Mouse (Mus musculus): ENCODE measurements around the gene Rbfox2. TPM values are rescaled to one million over a fixed set of nuclear protein-coding genes. Genes with fewer than 3 reads are reported as not detected.

The Rbfox2 gene
- polyA plus RNA-seq, 1 experiment from 2014 or later, result 118 TPM

GRCm38 (mm10) chr15:77326361-77326760, 19.6 kb upstream of the Rbfox2 start:
- H3K36me3 ChIP-seq, result no peaks in the 10 kb centered on the region
- H3K9me3 ChIP-seq, result no peaks in the 10 kb centered on the region
- no peaks in the 10 kb centered on the region for H3K4me1 ChIP-seq
- H3K4me3 ChIP-seq, result no peak overlapping the region
- no peaks in the 10 kb centered on the region for H3K27me3 ChIP-seq
- H3K4me2 ChIP-seq (replicated peaks), result no peak overlapping the region
- H3K27ac ChIP-seq (replicated peaks), result no peak overlapping the region
- no peak for ATAC-seq (ENCODE audit: low FRiP score, low read depth)
- WGBS, result 86% methylated on average over 4 of the region's 4 CpGs
- no peak overlapping the region for H3K9ac ChIP-seq (replicated peaks)

GRCm38 (mm10) chr15:77324426-77324825, 17.6 kb upstream of the Rbfox2 start:
- Histone ChIP-seq H3K27me3 (no peaks in the 10 kb centered on the region), H3K4me1 (no peaks in the 10 kb centered on the region), H3K36me3 (no peaks in the 10 kb centered on the region), H3K4me2 (replicated peaks) (no peak overlapping the region), H3K27ac (replicated peaks) (no peak overlapping the region), H3K4me3 (no peak overlapping the region), H3K9ac (replicated peaks) (no peak overlapping the region), H3K9me3 (no peaks in the 10 kb centered on the region)
- no peak for ATAC-seq (ENCODE audit: low FRiP score, low read depth)
- WGBS, result 90% methylated on average over 11 of the region's 11 CpGs

- H3K4me2 ChIP-seq (replicated peaks), result no peak overlapping the region
- H3K4me1 ChIP-seq, result no peaks in the 10 kb centered on the region
- no peaks in the 10 kb centered on the region for H3K36me3 ChIP-seq
- ATAC-seq (ENCODE audit: low FRiP score, low read depth), result no peak
- WGBS, result 86% methylated on average over 10 of the region's 10 CpGs
- no peak overlapping the region for H3K27ac ChIP-seq (replicated peaks)
- no peak overlapping the region for H3K9ac ChIP-seq (replicated peaks)
- no peak overlapping the region for H3K4me3 ChIP-seq
- H3K27me3 ChIP-seq, result 0 out of 2 replicates have a peak, but pooled peaks cover under 1% of the 10 kb centered on the region
- no peaks in the 10 kb centered on the region for H3K9me3 ChIP-seq
Observed at GRCm38 (mm10) chr15:77323226-77323625, 16.4 kb upstream of the Rbfox2 start.

- Histone ChIP-seq H3K4me2 (replicated peaks) (no peak overlapping the region), H3K9ac (replicated peaks) (no peak overlapping the region), H3K4me3 (no peak overlapping the region), H3K36me3 (no peaks in the 10 kb centered on the region), H3K9me3 (no peaks in the 10 kb centered on the region), H3K4me1 (peaks cover 10% of the 10 kb centered on the region), H3K27ac (replicated peaks) (no peak overlapping the region), H3K27me3 (0 out of 2 replicates have a peak, but pooled peaks cover 6% of the 10 kb centered on the region)
- 36% methylated on average over 6 of the region's 6 CpGs for WGBS
- no peak for ATAC-seq (ENCODE audit: low FRiP score, low read depth)
Observed at GRCm38 (mm10) chr15:77313701-77314100, 6.9 kb upstream of the Rbfox2 start.

- Histone ChIP-seq H3K9ac (replicated peaks) (no peak overlapping the region), H3K36me3 (no peaks in the 10 kb centered on the region), H3K9me3 (no peaks in the 10 kb centered on the region), H3K27me3 (peaks cover 3% of the 10 kb centered on the region; the same call in 1 of the 2 replicates), H3K4me2 (replicated peaks) (no peak overlapping the region), H3K4me3 (no peak overlapping the region), H3K4me1 (peaks cover 10% of the 10 kb centered on the region), H3K27ac (replicated peaks) (no peak overlapping the region)
- WGBS, result 94% methylated on average over 7 of the region's 7 CpGs
- no peak for ATAC-seq (ENCODE audit: low FRiP score, low read depth)
Observed at GRCm38 (mm10) chr15:77312796-77313195, 6.0 kb upstream of the Rbfox2 start.

DNA sequence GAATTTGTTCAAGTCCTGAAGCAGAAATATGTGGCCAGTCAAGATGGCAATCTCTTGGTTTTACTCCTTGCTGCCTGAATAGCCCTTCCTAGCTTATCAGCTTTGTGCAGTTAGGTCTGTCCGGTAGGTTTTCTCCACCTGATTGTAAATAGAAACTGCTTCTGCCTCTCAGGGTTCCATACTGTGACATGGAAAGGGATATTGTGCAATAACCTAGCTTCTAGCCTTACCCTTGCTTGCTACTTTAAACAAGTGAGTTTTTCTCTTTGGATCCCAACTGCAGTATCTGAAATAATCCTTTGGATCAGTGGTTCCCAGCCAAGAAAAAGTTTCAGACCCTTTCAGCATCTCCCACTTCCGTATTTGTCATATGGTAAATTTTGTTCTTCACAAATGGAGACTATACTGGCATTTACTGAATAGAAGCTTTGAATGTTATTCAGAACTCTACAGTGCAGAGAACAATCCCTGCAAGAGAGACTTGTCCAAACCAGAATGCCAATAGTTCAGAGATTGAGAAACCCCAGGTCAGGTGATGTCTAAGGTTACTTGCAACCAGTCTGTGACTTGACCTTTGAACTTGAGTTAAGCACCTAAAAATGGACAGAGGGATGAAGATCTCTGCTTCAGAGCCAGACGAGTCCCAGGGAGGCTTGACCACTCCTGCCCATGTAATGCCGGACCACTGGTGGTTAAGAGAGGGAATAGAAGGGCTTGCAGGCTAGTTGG, 1.1 kb upstream of the Rbfox2 start:
- no peak for ATAC-seq (ENCODE audit: low FRiP score, low read depth)
- Histone ChIP-seq H3K4me3 (no peak overlapping the region), H3K4me2 (replicated peaks) (no peak overlapping the region), H3K9me3 (no peaks in the 10 kb centered on the region), H3K9ac (replicated peaks) (no peak overlapping the region), H3K4me1 (peaks cover 26% of the 10 kb centered on the region), H3K27ac (replicated peaks) (no peak overlapping the region), H3K27me3 (peaks cover 3% of the 10 kb centered on the region; the same call in 1 of the 2 replicates), H3K36me3 (no peaks in the 10 kb centered on the region)
- 83% methylated on average over 4 of the region's 4 CpGs for WGBS

DNA sequence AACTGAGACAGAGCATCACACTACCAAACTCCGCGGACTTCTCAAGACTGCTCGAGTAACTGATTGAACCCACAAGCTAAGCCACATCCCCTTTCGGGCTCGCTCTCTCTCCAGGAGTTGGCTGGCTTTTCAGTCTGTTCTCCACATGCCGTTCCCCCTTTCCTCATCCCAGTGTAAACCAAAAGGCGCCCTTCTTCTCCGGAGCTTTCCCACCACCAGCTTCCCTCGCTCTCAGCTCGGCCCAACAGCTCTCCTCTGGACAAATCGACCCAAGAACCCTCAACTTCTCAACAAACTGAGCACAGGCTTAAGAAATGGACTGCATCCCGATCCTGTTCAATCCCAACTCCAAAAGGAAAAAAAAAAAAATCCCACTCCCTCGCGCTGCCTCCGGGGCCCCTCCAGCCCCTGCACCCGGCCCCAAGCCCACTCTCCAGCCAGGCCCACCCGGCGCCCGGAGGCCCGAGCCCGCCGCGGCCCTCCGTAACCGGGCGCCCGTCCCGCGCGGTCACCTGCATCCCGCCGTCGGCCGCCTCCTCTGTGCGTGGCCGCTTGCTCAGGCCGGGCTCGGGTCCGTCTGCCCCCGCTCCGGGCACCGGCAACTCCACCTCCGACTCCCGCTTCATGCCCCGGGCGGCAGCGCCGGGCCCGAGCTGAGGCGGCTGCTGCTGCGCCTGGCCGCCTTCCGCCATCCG, 805 bp downstream of the Rbfox2 start:
- ATAC-seq (ENCODE audit: low FRiP score, low read depth), result peak; percentile 53
- peak overlapping the region; percentile 75 for H3K4me2 ChIP-seq (replicated peaks)
- peaks cover 32% of the 10 kb centered on the region for H3K4me1 ChIP-seq
- H3K9me3 ChIP-seq, result no peaks in the 10 kb centered on the region
- H3K4me3 ChIP-seq, result peak overlapping the region; percentile 93
- no peaks in the 10 kb centered on the region for H3K36me3 ChIP-seq
- H3K27me3 ChIP-seq, result peaks cover 3% of the 10 kb centered on the region; the same call in 1 of the 2 replicates
- H3K27ac ChIP-seq (replicated peaks), result peak overlapping the region; percentile 99
- WGBS, result under 1% methylated on average over 54 of the region's 54 CpGs
- H3K9ac ChIP-seq (replicated peaks), result peak overlapping the region; percentile 96

GRCm38 (mm10) chr15:77304960-77305359, 1.8 kb downstream of the Rbfox2 start:
- WGBS, result 11% methylated on average over 3 of the region's 3 CpGs
- no peak for ATAC-seq (ENCODE audit: low FRiP score, low read depth)
- H3K27ac ChIP-seq (replicated peaks), result no peak overlapping the region; the same call in 1 of the 2 replicates
- H3K9ac ChIP-seq (replicated peaks), result peak overlapping the region; percentile 96
- H3K4me1 ChIP-seq, result peaks cover 33% of the 10 kb centered on the region
- H3K4me3 ChIP-seq, result peak overlapping the region; percentile 93
- H3K27me3 ChIP-seq, result peaks cover 3% of the 10 kb centered on the region; the same call in 1 of the 2 replicates
- H3K36me3 ChIP-seq, result no peaks in the 10 kb centered on the region
- no peaks in the 10 kb centered on the region for H3K9me3 ChIP-seq
- H3K4me2 ChIP-seq (replicated peaks), result peak overlapping the region; percentile 75

GRCm38 (mm10) chr15:77301122-77301521, 5.7 kb downstream of the Rbfox2 start:
- Histone ChIP-seq H3K27ac (replicated peaks) (no peak overlapping the region), H3K4me1 (peaks cover 30% of the 10 kb centered on the region), H3K9me3 (no peaks in the 10 kb centered on the region), H3K27me3 (no peaks in the 10 kb centered on the region), H3K9ac (replicated peaks) (no peak overlapping the region), H3K4me2 (replicated peaks) (no peak overlapping the region), H3K36me3 (no peaks in the 10 kb centered on the region), H3K4me3 (no peak overlapping the region)
- ATAC-seq (ENCODE audit: low FRiP score, low read depth), result no peak
- 61% methylated on average over 6 of the region's 6 CpGs for WGBS

DNA sequence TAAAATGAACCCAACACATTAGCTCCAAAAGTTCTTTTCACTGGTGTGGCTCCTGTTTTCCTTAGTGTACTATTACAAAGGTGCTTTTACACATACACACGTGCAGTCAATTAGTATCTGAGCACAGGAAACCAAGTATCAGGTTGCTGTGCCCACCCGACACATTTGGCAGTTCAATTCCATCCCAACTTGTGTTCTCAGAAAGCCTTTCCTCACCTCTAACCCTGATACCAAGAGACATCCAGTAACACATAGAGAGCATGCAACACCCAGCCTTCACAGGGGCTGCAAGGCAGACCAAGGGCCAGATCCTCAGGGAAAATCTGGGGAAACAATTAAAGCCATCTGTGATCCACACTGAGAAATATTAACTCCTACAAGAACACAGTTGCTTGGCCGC, 8.2 kb downstream of the Rbfox2 start:
- no peak for ATAC-seq (ENCODE audit: low FRiP score, low read depth)
- WGBS, result 76% methylated on average over 3 of the region's 3 CpGs
- no peaks in the 10 kb centered on the region for H3K9me3 ChIP-seq
- peaks cover 10% of the 10 kb centered on the region for H3K4me1 ChIP-seq
- no peaks in the 10 kb centered on the region for H3K27me3 ChIP-seq
- no peak overlapping the region for H3K4me3 ChIP-seq
- H3K4me2 ChIP-seq (replicated peaks), result no peak overlapping the region
- no peaks in the 10 kb centered on the region for H3K36me3 ChIP-seq
- no peak overlapping the region for H3K9ac ChIP-seq (replicated peaks)
- no peak overlapping the region for H3K27ac ChIP-seq (replicated peaks)

DNA sequence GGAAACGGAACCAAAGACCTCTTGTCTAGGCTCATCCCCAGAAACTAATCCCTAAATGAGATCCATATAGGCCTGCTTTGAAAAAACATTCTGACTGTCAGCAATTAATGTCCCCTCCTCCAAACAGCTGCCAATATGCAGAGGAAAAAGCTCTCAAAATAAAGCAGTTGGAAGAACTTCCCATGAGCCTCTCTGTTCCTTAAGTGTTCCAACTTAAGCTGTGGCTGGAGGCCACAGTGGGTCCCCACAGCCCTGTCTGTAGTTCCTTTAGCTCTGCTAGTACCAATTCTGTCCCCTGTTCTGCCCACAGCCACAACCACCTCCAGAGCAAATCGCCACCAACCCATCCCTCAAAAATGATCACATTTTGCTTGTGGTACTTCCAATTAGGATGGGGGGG, 10.2 kb downstream of the Rbfox2 start:
- Histone ChIP-seq H3K4me3 (no peak overlapping the region), H3K4me2 (replicated peaks) (no peak overlapping the region), H3K4me1 (peaks cover 5% of the 10 kb centered on the region; the same call in 1 of the 2 replicates), H3K27me3 (no peaks in the 10 kb centered on the region), H3K9ac (replicated peaks) (no peak overlapping the region), H3K27ac (replicated peaks) (no peak overlapping the region), H3K36me3 (no peaks in the 10 kb centered on the region), H3K9me3 (no peaks in the 10 kb centered on the region)
- WGBS, result 69% methylated on average over 2 of the region's 2 CpGs
- ATAC-seq (ENCODE audit: low FRiP score, low read depth), result no peak

GRCm38 (mm10) chr15:77293493-77293892, 13.3 kb downstream of the Rbfox2 start:
- Histone ChIP-seq H3K4me3 (no peak overlapping the region), H3K36me3 (no peaks in the 10 kb centered on the region), H3K4me2 (replicated peaks) (no peak overlapping the region), H3K9me3 (no peaks in the 10 kb centered on the region), H3K4me1 (0 out of 2 replicates have a peak, but pooled peaks cover 2% of the 10 kb centered on the region), H3K27me3 (no peaks in the 10 kb centered on the region), H3K9ac (replicated peaks) (no peak overlapping the region), H3K27ac (replicated peaks) (no peak overlapping the region)
- no peak for ATAC-seq (ENCODE audit: low FRiP score, low read depth)
- 94% methylated on average over 3 of the region's 3 CpGs for WGBS
